Mouse (Mus musculus) gastrocnemius, postnatal 14 days (tissue): ENCODE measurements around the gene Hand2. TPM values are rescaled to one million over a fixed set of nuclear protein-coding genes. Genes with fewer than 3 reads are reported as not detected.

ENCODE experiments used
- DNase-seq: peaks from one replicate; pipeline ENCODE4 v3.0.0; 2021; ENCODE audit warnings: mixed read lengths
- intact Hi-C: fragments of 180-260 bp; cut with DNase I; formaldehyde crosslinking; loops from one replicate; pipeline ENCODE4 v1.15.1; 2025; ENCODE audit warnings: low total_unique reads
- total RNA-seq, 2 experiments: library from RNA; stranded (reverse); gene quantifications; 2 replicates each; pipeline ENCODE4 v1.2.3; 2021

The Hand2 gene
- total RNA-seq, 2 experiments from 2014 or later, result 0.29 to 0.47 TPM

DNA sequence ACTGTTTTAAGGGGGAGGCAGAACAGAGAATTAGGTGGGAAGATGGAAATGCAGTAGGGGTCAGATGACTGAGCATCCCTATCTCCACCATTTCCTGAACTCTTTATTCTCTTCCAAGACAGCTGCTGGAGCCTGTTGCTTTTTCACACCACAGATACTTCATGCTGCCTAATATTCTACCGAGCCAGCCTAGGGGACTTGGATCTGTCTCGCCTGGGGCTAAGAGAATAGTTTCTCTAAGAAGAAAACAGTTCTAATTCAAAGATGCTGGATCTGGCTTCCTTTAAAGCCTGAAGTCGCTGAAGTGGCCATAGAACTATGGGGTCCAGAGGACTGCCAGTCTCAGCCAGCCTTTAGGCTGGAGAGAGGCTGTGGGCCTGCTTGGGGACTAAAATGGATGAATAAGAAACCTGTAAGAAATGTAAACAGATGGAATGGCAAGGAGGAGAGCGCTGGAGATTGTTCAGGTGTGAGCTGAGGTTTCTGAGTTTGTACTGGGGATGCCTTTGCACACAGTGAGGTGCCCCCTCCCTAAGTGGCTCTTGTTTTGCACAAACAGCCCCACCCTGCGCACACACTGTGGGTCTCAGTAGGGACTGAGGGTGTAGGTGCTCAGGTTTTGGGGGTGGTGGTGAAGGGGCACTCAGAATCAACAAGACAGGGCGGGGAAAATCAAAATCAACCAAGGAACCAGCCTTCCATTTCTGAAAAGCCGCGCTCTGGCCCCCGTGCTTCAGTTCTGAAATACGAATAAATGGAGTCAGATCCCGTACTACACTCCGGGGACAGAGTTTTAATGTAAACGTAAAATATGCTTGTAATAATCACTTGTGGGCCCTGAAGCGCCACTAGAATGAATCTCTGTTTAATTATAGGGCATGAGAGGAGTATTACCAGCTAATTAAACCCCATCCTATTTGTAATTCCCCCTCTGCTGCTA, 19.2 kb downstream of the Hand2 start:
- no peak for DNase-seq
- intact Hi-C loops, result no loop called here

DNA sequence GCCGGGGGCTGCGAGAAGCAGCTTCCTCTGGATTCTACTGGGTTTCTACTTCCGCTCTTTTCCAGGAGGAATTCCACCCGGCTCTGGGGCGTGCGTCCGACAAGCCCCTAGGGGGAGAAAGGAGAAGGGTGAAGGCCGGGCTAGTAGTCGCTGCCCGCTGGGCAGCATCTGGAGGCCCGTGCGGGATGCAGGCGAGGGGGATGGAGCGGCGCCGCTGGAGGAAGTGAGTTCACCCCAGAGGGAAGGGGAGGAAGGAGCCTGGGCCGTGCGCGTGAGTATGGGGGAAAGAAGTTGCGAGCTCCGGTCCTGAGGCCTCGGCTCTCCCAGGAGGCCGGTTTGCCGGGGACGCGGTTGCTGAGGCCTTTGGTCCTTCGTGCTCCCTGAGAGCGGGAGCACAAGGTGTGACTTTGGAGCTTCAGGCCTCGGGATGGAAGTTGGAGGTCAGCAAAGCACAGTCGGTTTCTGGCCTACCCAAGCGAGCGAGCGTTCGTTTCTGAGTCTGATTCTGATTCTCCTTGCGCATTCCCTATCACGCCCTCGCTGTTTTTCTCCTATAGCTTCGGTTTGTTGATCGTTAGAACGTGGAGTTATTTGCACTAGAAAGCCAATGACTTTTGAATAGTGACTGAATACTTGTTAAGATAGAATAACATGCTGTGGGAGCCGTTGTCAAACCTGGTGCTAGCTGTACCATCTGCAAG, 20.2 kb downstream of the Hand2 start:
- intact Hi-C loops, result no loop called here
- no peak for DNase-seq

DNA sequence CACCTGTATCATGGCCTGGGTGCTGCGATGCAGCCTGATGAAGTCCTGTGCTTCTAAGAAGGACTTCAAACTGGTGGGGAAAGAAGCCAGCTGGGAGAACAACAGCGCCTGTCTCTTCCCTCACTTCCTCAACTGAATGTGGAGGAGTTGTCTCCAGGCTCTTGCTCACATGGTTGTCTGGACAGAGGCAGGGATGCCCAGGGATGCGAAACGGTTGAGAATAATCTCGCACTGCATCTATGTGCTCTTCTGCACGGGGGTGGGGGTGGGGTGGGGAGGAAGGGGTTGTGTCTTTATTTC, 20.7 kb downstream of the Hand2 start:
- no peak for DNase-seq
- intact Hi-C loops, result no loop called here

- DNase-seq, result no peak
- intact Hi-C loops, result no loop called here
Observed at GRCm38 (mm10) chr8:57342386-57343090, 21.8 kb downstream of the Hand2 start.

GRCm38 (mm10) chr8:57343731-57344315, 23.0 kb downstream of the Hand2 start:
- DNase-seq, result no peak
- intact Hi-C loops, result no loop called here

DNA sequence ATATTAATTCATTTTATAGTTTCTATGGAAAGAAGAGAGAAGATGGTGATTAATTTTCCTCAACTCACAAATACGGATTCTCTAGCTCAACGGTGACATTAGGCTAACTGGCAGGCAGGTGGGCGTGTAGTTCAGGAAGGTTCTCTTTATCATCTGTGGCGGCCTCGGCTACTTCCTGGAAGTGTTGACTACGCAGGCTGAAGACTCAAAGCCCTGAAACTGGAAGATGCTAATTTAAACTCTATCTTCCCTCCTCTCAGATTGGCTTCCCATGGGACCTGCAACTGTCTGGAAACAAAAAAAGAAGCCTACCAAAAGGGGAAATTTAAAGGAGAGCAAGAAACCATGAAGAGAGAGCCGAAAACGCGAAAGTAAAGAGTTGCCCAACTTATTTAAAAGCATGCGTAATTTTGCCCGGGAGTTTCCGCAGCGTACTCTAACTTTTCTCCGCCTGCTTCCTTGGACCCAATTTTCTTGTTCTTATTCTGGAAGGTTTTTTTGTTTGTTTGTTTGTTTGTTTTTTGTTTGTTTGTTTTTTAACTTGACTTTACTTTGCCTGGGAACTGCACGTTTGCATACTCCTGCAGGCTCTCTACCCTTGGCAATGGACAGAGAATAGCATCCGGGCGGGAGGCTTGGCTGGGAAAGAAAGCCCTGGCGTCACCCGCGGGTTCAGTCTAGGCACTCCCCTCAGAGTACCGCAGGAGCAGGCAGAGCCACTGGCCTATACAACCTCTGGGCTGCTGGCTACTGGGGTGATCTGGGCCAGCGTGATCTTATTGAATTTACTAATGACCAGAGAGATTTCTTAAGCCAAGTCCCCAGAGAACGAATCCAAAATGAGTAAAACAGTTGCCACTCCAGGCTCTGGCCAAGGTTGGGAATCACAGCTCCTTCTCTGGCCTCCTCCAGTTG, 24.4 kb downstream of the Hand2 start:
- intact Hi-C loops, result no loop called here
- no peak for DNase-seq

DNA sequence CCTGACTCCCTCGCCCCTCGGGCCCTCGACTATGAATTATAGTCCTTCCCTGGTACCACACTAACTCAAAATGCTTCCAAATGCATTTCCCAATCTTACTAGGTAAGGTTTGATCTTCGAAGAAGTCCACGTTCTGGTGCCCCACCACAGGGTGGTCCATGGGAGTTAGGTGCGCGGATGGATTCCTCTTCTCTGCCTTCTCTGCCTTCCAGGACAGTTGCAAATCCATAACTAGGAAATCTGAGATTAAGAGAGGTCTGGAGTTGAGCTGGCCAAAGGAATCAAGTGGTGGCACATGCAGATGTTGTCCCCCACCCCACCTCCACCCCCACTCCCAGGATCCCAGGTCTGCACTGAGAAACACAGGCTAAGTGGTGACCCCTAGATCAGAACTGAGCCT, 25.6 kb downstream of the Hand2 start:
- intact Hi-C loops, result no loop called here
- no peak for DNase-seq

- intact Hi-C loops, result no loop called here
Observed at GRCm38 (mm10) chr8:57347141-57347540, 26.4 kb downstream of the Hand2 start.

DNA sequence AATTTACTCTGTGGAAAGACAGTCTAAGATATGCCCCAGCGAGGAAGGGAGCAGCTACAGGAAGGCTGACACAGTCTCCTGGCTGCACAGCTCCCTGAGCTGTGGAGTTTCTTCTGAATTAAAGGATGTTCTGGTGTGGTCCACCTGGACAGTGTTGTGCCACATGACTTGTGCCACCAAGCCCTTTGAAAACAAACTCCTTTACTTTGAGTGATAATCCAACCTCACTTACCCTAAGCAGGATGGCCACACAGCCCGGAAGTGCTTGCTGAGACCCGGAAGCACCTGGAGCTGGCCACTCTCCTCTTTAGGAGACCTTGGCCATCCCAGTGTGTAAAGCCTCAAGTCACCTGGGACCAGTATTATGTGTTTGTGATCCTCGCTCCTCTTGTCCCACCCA, 27.5 kb downstream of the Hand2 start:
- intact Hi-C loops, result no loop called here

More at GRCm38 (mm10) chr8:57347141-57347540, 26.4 kb downstream of the Hand2 start:
- no peak for DNase-seq

DNA sequence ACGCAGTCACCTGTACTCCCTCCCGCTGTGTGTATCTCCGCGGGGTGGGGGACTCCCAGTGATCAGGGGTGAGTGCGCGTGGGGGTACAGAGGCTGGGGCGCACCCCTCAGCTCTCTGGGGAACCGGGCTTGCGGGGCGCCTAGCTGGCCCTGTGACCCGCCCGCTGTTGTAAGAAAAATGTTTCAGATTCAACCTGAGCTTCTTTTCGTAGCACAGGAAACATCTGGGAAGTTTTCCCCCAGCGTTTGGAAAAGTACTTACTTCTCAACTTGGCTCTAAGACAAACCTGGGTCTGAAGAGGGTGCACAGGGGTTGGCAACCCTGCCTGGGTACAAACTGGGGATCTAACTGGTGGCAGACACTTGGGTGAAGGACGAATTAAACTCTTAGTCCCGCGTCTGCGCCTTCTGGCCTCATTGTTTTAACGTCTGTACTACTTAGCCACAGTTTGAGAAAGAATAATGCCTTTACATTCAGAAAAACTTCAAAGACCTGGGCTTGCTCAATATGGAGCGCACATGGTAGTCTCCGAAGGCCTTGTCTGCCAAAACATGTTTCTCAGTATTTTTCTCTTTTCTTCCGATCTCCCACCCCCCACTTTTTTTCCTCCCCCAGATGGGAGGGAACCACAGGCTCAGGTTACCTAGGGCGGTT, 28.2 kb downstream of the Hand2 start:
- intact Hi-C loops, result no loop called here
- DNase-seq, result no peak

More for the DNA sequence above, 27.5 kb downstream of the Hand2 start:
- DNase-seq, result no peak

- no peak for DNase-seq
- intact Hi-C loops, result loop anchor here (10.0 kb wide), 1 partner anchor 183 kb away; no protein-coding TSS in a partner anchor
Observed at GRCm38 (mm10) chr8:57351861-57352260, 31.1 kb downstream of the Hand2 start.

- intact Hi-C loops, result loop anchor here (10.0 kb wide), 1 partner anchor 181 kb away; no protein-coding TSS in a partner anchor
- DNase-seq, result no peak
Observed at GRCm38 (mm10) chr8:57353346-57354305, 32.8 kb downstream of the Hand2 start.

DNA sequence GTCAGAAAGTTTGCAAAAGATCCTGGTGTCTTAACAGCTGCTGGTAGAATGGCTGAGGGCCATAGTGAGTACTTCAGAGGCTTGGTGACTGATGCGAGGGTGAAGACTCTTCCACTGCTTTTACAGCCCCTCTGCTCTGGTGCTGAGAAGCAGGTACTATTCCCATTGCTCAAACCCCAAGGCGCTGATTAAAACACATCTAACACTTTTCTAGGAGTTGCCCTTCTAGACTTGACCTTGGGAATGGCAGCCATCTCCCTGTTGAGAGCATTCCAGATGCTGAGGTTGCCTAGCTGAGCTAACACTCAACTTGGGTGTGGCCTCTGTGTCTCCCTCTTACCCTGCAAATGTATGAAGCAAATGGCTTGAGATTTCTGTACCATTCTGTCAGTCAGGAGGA, 34.1 kb downstream of the Hand2 start:
- no peak for DNase-seq
- intact Hi-C loops, result loop anchor here (10.0 kb wide), 1 partner anchor 180 kb away; no protein-coding TSS in a partner anchor

GRCm38 (mm10) chr8:57356529-57357325, 35.9 kb downstream of the Hand2 start:
- intact Hi-C loops, result loop anchor here (10.0 kb wide), 1 partner anchor 178 kb away; no protein-coding TSS in a partner anchor

DNA sequence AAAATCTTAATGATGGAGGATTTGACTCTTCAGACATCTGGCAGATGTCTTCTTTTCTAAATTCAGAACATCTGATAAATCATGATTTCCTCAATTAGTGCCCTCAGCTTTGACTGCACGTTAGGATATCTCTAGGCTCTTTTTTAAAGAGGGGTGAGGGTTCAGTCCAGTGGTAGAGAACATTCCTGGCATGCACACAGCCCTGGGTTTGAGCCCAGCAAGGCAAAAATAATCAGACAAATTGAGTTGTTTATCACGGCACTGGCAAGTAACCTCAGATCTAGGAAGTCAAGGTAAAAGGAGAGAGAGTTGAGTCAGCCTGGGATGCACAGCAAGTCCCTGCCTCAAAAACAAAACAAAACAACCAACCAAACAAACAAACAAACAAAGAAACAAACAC, 39.7 kb downstream of the Hand2 start:
- intact Hi-C loops, result no loop called here
- DNase-seq, result no peak

More at GRCm38 (mm10) chr8:57356529-57357325, 35.9 kb downstream of the Hand2 start:
- DNase-seq, result no peak
